Mouse (Mus musculus): ENCODE measurements around the gene Snx29.

Gene Snx29

DNA sequence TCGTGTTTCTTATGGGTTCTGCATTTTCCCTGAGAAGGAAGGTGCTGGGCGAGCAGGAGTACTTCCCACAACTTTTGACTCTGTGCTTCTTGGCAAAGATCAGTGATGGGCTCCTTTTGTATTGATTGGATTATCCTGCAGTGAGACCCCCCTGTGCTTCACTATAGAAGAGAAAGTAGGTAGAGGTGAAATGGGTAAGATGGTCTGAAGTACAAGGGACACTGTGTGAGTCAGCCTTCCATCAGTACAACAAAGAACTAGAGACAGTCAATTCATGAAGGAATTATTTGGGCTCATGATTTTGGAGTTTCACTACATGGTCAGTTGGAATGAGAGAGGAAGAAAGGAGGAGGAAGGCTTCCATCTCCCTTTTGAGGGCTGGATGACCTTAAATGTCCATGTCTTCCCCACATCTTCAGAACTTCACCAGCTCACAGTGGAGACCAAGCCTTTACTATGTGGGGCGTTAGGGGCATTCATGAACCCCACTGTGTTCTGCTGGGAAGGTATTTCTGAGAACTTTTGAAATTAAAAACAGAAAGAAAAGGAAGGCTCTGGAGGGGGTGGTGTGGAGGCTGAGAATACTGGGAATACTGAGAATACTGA, 363.1 kb downstream of the Snx29 start:
- DNase-seq (ENCODE audit: low read depth, low spot score) = peak; percentile 53

DNA sequence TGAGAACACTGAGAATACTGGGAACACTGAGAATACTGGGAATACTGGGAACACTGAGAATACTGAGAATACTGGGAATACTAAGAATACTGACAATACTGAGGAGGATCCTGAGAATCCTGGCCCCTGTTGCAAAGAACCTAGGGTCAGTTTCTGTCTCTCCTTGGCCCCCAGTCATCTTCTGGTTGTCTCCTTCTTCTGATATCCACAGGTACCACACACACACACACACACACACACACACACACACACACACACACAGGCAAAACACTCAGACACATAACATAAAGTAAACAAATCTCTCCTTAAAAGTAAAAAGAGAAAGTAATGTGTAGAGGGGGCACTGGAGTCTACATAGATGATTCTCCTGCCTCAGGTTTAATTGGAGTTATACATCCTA, 365.1 kb downstream of the Snx29 start:
- peak; percentile 78 for DNase-seq (ENCODE audit: low read depth, low spot score)

DNA sequence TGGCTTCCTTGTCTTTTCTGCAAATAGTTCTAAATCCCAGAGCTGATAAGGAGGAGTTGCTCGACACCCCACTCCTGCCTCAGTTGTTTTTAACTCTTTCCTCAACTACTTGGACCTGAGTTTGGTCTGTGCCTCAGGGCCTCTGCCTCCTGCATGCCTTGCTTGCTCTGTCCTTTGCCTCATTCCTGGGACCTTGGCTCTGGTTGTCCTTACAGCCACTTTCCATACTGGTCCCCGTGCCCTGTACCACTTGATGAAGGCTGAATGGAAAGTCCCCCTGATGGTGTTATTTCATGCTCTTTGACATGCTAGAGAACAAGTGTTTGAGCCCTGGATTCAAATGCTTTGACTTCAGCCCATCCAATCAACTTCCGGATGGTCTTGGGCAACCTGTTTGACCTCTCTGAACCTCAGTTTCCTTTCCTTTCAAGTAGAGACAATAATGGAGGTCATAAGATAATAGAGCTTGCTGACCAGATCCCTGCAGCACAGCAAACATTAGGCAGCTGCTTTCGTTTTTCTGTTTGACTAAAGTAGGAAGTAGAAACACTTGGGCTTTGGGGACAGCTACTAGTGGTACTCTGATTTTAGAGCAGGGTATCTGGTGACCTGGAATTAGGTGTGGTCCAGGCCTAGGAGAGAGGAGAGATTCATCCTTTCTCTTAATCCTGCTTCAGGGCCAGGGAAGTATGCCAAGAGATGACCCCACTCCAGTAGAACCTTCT, 365.7 kb downstream of the Snx29 start:
- no peak for DNase-seq (ENCODE audit: low read depth, low spot score)

DNA sequence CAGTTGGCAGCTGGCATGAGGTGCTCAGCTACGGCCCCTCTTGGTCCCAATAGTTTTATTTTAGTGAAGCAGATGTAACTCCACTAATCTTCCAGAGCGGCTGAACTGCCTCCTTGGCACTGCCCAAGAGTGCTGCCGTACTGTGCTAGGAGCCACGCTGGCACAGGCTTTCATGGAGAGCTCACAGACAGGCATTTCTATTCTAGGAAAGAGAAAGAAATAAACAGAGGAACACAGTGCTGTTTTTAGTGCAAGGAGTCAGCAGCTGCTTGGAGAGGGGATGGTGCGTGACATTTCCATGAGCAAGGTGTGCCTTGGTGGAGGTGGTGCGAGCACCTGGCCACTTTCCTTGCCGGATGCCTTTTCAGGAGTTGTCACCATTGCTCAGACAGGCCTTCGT, 367.4 kb downstream of the Snx29 start:
- DNase-seq (ENCODE audit: low read depth, low spot score) = no peak

DNA sequence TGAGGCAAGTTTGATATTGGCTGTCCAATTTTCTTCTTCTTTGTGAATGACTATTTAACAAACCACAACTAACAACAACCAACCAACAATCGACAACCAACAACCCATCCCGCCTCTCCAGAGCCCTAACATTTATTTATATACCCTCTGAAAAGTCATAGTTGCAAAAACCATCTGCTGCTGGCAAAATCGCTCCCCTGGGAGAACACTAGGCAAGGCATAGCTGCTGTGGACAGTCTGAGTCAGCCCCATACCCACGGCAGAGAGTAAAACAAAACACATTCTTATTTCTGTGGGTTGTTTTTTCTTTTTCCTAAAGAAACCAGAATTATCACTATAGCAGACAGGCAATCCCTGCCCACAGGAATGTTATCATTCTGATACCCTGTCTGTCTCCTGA, 368.0 kb downstream of the Snx29 start:
- no peak for DNase-seq (ENCODE audit: low read depth, low spot score)

DNA sequence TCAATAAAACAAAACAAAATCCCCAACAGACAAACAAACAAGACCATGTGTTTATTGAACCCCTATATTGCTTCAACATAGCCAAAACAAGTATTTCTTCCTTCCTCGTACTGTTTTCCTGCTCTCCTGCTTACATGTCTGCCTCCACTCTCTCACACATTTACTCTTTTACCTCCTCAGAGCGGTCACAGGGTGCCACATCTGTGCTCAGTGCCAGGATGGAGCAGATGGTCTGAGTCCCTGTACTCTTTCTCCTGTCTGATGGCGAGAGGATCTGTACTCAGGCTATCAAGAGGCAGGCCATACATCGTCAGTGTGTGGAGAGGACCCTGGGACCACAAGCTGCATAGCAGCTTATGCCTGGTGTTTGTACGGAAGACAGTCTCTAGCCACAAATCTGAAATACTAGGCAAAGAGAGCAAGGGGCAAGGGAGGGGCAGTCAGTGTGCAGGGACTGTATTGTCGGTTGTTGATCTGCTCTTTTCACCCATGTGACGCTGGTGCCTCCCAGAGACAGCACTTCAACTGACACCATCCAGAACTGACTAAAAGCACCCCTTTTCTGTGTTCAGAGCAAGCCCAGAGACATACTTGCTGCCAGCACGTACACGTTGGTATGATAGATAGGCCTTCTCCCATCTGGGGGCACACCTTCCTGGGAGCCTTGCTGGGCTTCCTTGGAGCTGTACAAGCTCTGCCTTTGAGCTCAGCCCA, 368.9 kb downstream of the Snx29 start:
- DNase-seq (ENCODE audit: low read depth, low spot score) = no peak

DNA sequence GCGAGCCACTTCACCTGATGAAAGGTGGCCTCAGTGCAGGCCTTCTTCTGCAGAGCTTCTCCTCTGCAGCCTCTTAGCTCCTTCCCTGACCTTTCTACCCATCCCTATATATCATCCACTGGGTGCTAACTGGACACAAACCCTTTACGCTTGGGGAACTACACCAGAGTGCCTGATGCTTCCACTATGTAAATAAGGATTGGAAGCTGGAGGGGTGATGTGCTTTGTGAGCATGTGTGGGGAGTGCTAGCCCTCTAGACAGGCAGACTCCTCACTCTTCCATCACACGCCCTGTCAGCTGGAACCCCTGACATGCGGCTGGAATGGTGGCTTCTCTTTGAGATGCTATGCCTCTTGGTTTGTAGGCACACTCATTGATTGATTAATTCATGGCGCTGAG, 370.0 kb downstream of the Snx29 start:
- DNase-seq (ENCODE audit: low read depth, low spot score) = no peak

DNA sequence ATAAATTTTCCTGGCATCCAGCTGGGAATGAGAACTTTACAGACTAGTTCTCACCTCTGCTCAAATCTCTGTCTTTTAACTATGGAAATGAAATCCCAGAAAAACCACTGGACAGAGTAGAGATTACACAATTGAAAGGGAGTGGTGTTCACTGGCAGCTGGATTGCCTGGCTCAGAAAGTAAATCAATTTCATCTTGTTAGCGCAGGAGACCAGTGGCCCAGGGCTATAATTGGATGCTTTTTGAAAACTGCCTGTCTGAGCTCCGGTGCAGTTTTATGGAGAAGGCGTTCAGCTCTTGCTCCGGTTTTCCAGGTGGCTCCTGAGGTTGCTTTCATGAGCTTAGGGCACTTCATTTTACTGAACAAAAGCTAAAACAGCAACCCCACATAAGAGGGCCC, 371.7 kb downstream of the Snx29 start:
- no peak for DNase-seq (ENCODE audit: low read depth, low spot score)

DNA sequence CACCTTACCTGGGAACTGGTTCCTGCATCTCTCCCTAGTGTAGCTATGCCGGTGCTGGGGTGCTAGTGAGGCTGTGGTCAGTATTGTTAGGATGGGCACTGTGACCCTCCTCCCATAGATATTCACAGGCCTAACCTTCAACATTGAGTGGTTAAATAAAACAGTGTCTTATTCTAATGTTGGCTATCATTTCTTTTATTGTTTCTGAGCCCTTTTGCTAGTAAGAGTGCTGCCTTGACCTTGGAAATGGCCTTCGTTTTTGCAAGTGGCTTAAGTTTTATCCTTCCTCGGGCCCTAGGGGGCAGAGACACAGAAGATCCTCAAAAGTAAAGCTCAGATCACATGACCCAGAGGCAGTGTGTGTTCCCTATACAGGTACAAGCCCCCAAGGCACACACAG, 374.1 kb downstream of the Snx29 start:
- no peak for DNase-seq (ENCODE audit: low read depth, low spot score)

DNA sequence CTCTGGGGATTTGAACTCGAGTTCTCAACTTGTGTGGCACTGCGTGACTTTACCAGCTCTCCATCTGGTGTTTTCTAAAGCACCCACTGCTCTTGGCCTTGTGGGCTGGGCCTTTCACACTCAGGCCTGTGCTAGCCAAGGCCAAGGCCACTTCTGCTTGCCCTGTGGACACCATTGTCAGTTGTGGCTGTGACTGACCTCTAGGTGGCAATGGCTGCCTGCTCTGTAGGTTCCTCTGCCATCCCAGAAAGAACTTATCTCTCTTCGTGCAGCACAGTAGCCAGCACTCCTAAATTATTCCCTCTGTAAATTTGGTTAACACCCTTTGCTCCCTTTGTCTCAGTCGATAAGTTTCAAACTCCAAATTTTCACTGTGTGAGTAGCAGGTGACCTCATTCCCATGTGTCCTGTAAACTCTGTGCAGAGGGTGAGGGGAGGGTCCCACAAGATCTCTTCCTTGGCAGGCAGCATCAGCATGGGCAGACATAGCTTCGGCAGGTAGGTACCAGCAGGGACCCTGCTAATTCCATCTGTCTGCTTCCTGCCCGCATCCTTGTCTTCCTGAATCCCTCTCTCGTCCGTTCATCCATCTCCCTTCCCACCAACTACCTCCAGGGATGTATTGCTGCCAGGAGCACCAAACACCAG, 375.1 kb downstream of the Snx29 start:
- no peak for DNase-seq (ENCODE audit: low read depth, low spot score)

DNA sequence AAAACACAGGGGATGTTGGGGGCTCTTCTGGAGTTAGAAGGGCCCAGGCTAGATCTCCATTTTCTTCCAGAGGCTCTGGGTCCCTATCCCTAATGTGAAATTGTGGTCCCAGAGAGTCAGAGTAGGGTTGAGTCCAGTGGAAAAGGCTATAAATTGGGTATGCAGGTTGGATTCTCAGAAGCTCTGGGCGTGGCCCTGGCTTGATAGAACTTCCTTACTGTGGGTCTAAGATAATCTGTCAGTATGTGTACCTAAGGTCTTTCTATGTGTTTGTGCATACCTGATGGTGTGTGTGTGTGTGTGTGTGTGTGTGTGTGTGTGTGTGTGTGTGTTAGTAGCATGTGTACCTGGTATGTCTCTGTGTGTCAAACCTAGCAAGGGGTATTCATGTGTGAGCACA, 378.9 kb downstream of the Snx29 start:
- no peak for DNase-seq (ENCODE audit: low read depth, low spot score)

DNA sequence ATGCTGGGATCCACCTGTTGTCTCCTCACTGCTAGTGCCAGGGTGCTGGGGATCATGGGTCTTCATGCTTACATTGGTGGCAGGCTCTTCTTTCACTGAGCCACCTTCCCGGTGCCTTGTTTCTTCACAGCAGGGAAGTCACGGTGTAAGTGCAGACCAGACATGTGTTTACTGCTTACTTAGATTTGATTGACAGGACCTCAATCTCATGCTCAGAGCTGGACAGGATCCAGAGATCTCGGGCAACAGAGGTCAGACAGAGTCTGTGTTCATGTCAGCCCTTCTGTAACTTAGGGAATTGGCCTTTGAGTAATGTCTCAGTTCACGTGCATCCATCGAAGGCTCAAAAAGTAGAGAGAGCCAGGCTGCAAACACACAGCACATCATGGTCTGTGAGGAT, 381.4 kb downstream of the Snx29 start:
- no peak for DNase-seq (ENCODE audit: low read depth, low spot score)

DNA sequence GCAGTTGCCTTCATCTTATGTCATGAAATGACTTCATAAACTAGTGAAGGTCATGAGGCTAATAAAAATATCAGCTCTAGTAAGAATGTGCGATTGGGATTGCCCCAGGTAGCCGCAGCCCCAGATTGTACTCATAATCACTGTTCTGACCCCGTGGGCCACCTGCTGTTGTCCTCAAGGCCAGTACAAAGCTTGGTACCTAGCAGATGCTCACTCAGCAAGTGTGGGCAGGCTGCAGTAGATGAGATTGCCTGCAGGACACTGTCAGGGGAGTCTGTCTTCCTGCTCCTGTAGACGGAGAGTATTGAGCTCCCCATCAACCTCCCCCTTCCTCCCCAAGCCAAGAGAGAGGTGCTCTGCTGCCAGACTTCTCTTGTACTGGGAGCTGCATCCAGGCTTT, 382.7 kb downstream of the Snx29 start:
- DNase-seq (ENCODE audit: low read depth, low spot score) = no peak

DNA sequence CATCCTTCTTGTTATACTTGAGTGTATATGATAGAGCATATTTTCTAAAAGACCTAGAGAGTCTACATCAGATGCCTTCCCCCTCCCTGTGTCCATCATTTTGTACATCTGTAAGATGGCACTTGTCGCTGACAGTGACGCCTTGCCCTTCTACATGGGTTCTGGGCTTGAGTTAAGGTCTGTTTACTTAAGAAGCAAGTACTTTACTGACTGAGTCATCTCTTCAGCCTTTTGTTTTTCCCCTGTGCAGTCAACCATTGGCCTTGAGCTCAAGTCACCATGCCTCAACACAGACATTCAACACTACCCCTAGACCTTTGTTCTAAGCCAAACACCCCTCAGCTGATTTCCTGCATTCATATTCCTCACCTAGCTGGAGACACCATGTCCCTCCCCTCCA, 385.4 kb downstream of the Snx29 start:
- DNase-seq (ENCODE audit: low read depth, low spot score) = no peak

DNA sequence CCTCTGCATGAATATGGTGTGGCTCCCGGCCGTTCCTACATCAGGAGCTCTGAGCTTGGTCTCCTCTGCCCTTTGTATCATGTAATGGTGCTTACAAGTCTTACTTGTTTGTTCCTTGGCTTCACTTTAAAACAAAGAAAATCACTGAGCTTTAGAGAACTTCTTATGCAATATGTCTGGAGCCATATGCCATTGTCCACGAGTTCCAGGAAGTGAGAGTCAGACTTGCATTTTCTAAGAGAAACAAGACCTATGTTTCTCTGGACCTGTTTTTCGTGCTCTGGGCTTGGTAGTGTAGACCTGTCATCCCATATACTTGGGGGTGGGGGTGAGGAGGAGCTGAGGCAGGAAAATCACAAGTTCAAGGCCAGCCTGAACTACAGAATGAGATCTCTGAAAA, 386.7 kb downstream of the Snx29 start:
- DNase-seq (ENCODE audit: low read depth, low spot score) = no peak

DNA sequence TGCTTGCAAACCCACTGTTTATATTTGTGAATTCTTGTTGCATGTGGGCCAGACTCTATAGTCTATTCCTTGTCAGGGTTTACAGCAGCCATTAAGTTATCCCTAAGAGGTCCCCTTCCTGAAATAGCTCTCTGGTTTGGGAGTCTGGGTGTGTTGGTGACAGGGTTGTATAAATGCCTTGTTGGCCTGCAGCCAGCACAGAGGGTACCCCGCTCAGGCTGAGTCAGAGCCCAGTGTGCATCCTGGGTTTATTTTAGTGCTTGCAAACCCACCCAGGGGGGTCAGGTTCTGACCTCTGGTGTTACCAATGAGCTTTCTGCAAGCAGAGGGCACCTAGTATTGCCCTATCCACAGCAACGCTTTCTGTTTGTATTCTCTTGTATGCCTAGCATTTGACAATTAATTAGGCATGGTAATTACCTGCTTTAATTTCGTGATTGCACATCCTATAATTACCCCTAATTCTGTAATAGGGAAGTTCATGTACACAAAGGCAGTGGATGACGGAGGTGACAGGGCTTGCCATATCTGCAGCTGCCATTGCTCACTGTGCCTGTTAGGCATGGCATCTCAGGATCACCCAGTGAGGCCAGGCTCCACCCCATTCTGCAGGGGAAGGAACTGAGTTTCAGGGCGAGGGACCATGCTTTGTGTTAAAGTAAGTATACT, 387.4 kb downstream of the Snx29 start:
- DNase-seq (ENCODE audit: low read depth, low spot score) = no peak

DNA sequence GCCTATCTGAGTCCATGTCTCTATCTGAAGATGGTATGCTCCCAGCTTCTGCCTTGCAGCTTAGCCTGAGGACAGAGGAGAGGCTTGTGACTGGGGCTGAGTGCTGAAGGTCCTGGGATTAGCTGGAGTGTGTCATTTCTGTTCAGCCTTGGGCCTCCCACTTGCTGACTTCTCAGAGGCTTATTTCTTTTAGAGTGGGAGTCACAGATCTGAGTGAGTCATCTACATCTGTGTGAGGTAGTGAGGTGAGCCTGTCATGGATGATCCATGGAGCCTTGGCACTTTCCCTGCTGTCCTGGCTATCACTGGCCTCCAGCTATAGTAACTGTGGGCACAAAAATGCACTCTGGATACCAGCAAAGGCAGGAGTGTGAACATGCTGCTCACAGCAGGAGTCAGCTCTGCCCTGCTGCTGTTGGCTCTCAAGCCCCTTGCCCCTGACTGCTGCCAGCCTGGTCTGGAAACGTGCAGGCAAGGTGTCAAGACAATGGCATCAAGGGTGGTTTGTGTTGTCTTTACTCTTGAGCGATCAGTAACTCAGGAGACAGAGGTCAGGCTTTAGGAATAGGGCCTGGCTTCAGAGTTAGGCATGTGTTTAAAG, 390.7 kb downstream of the Snx29 start:
- DNase-seq (ENCODE audit: low read depth, low spot score) = no peak

DNA sequence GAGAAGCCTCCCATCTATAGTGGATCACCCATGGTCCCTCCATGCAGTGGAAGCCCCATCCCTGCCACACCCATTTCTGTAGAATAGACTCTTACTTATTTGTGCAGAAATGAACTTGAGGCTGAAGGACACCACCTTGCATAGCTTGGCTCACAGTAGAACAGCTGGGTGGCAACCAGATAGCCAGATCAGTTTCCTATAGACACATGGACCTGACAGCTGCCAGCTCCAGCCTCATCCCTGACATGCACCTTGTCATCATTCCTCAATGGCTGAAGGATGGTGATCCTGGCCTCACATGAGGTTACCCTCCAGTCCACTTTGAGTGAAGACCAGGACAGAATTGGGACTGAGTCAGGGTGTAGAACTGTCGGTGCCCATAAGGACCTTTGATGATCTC, 394.2 kb downstream of the Snx29 start:
- DNase-seq (ENCODE audit: low read depth, low spot score) = no peak

DNA sequence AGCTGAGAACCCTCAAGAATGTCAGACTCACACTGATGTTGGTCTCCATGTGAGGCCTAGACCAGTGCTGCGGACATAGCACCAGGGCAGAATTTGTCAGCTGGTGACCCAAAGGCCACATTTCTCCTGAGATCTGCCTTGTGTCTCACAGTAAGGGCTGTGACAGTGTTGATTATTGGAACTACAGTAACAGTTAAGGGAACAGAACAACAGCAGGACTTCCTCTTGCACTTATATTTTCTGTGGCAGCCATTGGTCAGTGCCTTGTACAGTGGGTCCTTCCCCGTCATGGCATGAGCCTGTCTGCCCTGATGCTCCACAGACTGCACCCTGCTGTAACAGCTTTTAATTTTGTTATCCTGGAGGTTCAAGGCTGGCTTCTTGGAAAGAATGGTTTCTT, 403.2 kb downstream of the Snx29 start:
- DNase-seq (ENCODE audit: low read depth, low spot score) = no peak

DNA sequence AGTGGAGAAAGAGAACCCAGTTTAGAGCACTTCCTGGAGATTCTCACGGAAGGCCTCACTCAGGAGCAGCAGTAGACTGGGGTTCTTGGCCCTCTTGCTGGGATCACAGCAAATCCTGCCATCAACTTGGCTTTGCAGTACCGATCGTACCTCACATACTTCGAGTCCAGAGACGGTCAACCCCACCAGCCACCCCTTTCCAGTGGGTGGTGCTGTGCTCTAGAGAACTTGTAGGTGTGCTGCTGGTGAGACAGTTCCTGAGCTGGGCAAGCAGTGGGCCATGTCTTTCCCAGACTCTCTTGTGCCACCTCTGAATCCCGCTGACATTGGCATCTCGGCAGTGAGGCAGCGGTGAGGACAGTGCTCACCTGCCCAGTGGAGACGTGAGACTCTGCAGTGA, 404.6 kb downstream of the Snx29 start:
- DNase-seq (ENCODE audit: low read depth, low spot score) = no peak

DNA sequence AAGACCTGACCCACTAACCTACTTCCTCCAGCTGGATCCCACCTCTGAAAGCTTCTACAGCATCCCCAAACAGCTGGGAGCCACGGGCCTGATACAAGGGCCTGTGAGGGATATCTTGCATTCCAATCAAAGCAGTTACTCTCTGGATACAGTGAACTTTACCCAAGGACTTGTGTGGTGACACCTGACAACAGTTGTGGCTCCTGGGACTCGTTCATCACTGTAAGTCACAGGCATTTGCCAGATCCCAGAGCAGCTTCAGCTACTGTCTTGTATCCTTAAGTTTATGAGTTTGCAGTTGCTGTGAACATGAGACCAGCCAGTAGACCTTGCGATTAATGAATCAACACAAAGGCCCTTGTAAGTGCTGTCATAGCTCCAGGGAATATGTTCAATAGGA, 405.4 kb downstream of the Snx29 start:
- no peak for DNase-seq (ENCODE audit: low read depth, low spot score)

DNA sequence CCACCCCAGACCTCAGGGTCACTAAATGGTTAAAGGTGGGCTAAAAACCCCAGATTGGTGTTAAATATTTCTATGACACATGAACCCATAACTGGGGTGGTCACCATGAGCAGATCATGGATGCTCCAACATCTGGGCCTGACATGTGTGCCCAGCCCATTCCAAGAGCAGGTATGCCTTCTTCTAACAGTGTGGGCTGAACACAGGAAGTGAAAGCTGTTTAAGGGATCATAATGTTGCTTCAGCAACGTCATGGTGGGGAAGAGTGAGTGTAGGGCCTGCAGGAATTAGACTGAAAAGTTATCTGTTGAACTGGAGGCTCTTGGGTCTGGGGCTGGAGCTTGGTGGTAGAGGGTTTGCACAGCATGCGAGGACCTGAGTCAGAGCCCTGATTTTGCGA, 405.9 kb downstream of the Snx29 start:
- no peak for DNase-seq (ENCODE audit: low read depth, low spot score)

Measured in CD4-positive helper T cell, adult 2 months (primary cell).